Mouse (Mus musculus) embryonic fibroblast, embryonic 13.5 days (primary cell): ENCODE data around the gene Nrg4.

Source experiments
- CTCF ChIP-seq: IDR thresholded peaks from 2 replicates; pipeline ENCODE4 v1.5.1; 2011; ENCODE audit warnings: mild to moderate bottlenecking, control low read depth, low read length, moderate library complexity, borderline replicate concordance; ENCODE audit not compliant: insufficient read depth
- POLR2A ChIP-seq: IDR thresholded peaks from 2 replicates; pipeline ENCODE4 v1.6.1; 2011; ENCODE audit warnings: low read depth, mild to moderate bottlenecking, control low read depth, low read length, moderate library complexity

DNA sequence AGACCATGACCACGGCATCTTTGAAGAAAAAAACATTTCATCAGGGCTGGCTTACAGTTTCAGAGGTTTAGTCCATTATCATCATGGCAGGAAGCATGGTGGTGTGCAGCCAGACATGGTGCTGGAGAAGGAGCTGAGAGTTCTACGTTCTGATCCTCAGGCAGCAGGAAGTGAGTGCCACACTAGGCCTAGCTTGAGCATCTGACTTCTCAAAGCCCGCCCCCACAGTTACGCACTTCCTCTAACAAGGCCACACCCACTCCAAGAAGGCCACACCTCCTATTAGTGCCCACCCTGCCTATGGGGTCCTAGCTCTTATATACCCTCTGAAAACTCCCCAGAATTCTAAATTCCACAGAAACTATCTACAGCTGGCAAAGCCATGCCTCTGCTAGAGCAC, 34.7 kb downstream of the Nrg4 start:
- TF ChIP-seq CTCF: no peak
- TF ChIP-seq POLR2A: no peak
